Mouse (Mus musculus): ENCODE data around the gene Acad11. TPM values are rescaled to one million over a fixed set of nuclear protein-coding genes. Genes with fewer than 3 reads are reported as not detected.

The Acad11 gene
- polyA plus RNA-seq, 1 experiment from 2014 or later = 60.6 TPM

GRCm38 (mm10) chr9:104092945-104093344, 29.8 kb downstream of the Acad11 start:
- Histone ChIP-seq H3K27ac (ENCODE audit: low read depth, low read length) (no peak overlapping the region), H3K4me1 (replicated peaks; ENCODE audit: control insufficient read depth, insufficient read depth, low read length) (no peaks in the 10 kb centered on the region), H3K9ac (ENCODE audit: low read depth, low read length) (no peak overlapping the region), H3K9me3 (ENCODE audit: control insufficient read depth) (no peaks in the 10 kb centered on the region), H3K27me3 (replicated peaks; ENCODE audit: control insufficient read depth, insufficient read depth, low read length) (no peaks in the 10 kb centered on the region), H3K4me2 (replicated peaks; ENCODE audit: low read depth) (no peak overlapping the region), H3K36me3 (ENCODE audit: control insufficient read depth, insufficient read depth) (peaks cover 21% of the 10 kb centered on the region), H3K4me3 (ENCODE audit: low read depth, low read length) (no peak overlapping the region)
- ATAC-seq = no peak
- WGBS = 94% methylated on average over 5 of the region's 5 CpGs
- TF ChIP-seq CTCF (IDR thresholded peaks at IDR 0.05; ENCODE audit: low read depth) = no peak

GRCm38 (mm10) chr9:104098256-104098655, 35.1 kb downstream of the Acad11 start:
- Histone ChIP-seq H3K9ac (ENCODE audit: low read depth, low read length) (no peak overlapping the region), H3K36me3 (ENCODE audit: control insufficient read depth, insufficient read depth) (peaks cover 30% of the 10 kb centered on the region), H3K27ac (ENCODE audit: low read depth, low read length) (no peak overlapping the region), H3K4me3 (ENCODE audit: low read depth, low read length) (no peak overlapping the region), H3K4me1 (replicated peaks; ENCODE audit: control insufficient read depth, insufficient read depth, low read length) (no peaks in the 10 kb centered on the region), H3K27me3 (replicated peaks; ENCODE audit: control insufficient read depth, insufficient read depth, low read length) (no peaks in the 10 kb centered on the region), H3K4me2 (replicated peaks; ENCODE audit: low read depth) (no peak overlapping the region), H3K9me3 (ENCODE audit: control insufficient read depth) (no peaks in the 10 kb centered on the region)
- TF ChIP-seq CTCF (IDR thresholded peaks at IDR 0.05; ENCODE audit: low read depth) = no peak
- ATAC-seq = no peak
- 55% methylated on average over 5 of the region's 5 CpGs for WGBS

GRCm38 (mm10) chr9:104099060-104099459, 35.9 kb downstream of the Acad11 start:
- no peak overlapping the region for H3K4me3 ChIP-seq (ENCODE audit: low read depth, low read length)
- H3K36me3 ChIP-seq (ENCODE audit: control insufficient read depth, insufficient read depth) = peaks cover 32% of the 10 kb centered on the region
- H3K9me3 ChIP-seq (ENCODE audit: control insufficient read depth) = no peaks in the 10 kb centered on the region
- WGBS = 87% methylated on average over 11 of the region's 11 CpGs
- H3K9ac ChIP-seq (ENCODE audit: low read depth, low read length) = no peak overlapping the region
- no peak overlapping the region for H3K4me2 ChIP-seq (replicated peaks; ENCODE audit: low read depth)
- no peaks in the 10 kb centered on the region for H3K4me1 ChIP-seq (replicated peaks; ENCODE audit: control insufficient read depth, insufficient read depth, low read length)
- no peak for ATAC-seq
- H3K27me3 ChIP-seq (replicated peaks; ENCODE audit: control insufficient read depth, insufficient read depth, low read length) = no peaks in the 10 kb centered on the region
- no peak for TF ChIP-seq CTCF (IDR thresholded peaks at IDR 0.05; ENCODE audit: low read depth)
- no peak overlapping the region for H3K27ac ChIP-seq (ENCODE audit: low read depth, low read length)

DNA sequence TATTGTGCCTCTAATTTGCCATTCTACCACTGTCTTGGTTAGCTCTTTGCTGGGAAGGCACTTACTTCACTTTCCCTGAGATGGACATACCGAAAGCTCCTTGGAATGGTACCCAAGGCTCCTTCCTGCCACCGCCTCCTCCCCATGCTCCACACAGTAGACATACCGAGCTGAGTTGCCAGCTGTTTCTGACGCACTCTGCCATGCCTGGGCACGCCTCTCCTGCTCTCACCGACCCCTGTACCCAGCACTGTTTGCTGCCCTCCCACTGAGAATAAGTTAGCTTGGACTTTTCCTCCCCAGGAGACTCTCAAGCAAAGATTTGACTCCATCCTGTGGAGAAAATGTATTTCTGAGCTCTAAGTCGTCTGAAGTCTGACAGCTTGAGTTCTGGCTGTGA, 37.6 kb downstream of the Acad11 start:
- Histone ChIP-seq H3K4me3 (ENCODE audit: low read depth, low read length) (no peak overlapping the region), H3K4me1 (replicated peaks; ENCODE audit: control insufficient read depth, insufficient read depth, low read length) (no peaks in the 10 kb centered on the region), H3K9me3 (ENCODE audit: control insufficient read depth) (no peaks in the 10 kb centered on the region), H3K27ac (ENCODE audit: low read depth, low read length) (no peak overlapping the region), H3K4me2 (replicated peaks; ENCODE audit: low read depth) (no peak overlapping the region), H3K9ac (ENCODE audit: low read depth, low read length) (no peak overlapping the region), H3K27me3 (replicated peaks; ENCODE audit: control insufficient read depth, insufficient read depth, low read length) (no peaks in the 10 kb centered on the region), H3K36me3 (ENCODE audit: control insufficient read depth, insufficient read depth) (peaks cover 29% of the 10 kb centered on the region)
- 63% methylated on average over 7 of the region's 7 CpGs for WGBS
- TF ChIP-seq CTCF (IDR thresholded peaks at IDR 0.05; ENCODE audit: low read depth) = no peak
- ATAC-seq = no peak

DNA sequence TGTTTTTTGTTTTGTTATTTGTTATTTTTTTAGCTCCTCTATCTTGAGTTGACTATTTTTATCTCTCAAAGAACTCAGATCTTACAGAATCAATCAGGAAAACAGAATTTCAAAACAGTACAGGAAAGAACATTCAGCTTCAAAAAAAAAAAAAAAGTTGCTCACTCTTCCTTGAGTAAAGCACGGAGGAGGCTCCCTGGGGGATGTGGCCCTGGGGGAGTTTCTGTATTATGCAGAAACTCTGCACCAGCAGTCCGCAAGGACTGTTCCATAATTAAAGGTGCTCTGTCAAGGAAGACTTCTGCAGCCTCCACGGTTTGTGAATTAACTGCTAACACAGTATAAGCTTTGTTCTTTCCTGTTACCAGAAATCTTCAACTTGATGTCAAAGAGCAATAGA, 38.3 kb downstream of the Acad11 start:
- Histone ChIP-seq H3K27me3 (replicated peaks; ENCODE audit: control insufficient read depth, insufficient read depth, low read length) (no peaks in the 10 kb centered on the region), H3K36me3 (ENCODE audit: control insufficient read depth, insufficient read depth) (peaks cover 24% of the 10 kb centered on the region; the same call in 1 of the 2 replicates), H3K9me3 (ENCODE audit: control insufficient read depth) (no peaks in the 10 kb centered on the region), H3K4me3 (ENCODE audit: low read depth, low read length) (no peak overlapping the region), H3K4me1 (replicated peaks; ENCODE audit: control insufficient read depth, insufficient read depth, low read length) (no peaks in the 10 kb centered on the region), H3K27ac (ENCODE audit: low read depth, low read length) (no peak overlapping the region), H3K4me2 (replicated peaks; ENCODE audit: low read depth) (no peak overlapping the region), H3K9ac (ENCODE audit: low read depth, low read length) (no peak overlapping the region)
- ATAC-seq = no peak
- 61% methylated on average over 3 of the region's 3 CpGs for WGBS
- TF ChIP-seq CTCF (IDR thresholded peaks at IDR 0.05; ENCODE audit: low read depth) = no peak

GRCm38 (mm10) chr9:104102301-104102700, 39.1 kb downstream of the Acad11 start:
- Histone ChIP-seq H3K36me3 (ENCODE audit: control insufficient read depth, insufficient read depth) (peaks cover 24% of the 10 kb centered on the region; the same call in 1 of the 2 replicates), H3K4me1 (replicated peaks; ENCODE audit: control insufficient read depth, insufficient read depth, low read length) (no peaks in the 10 kb centered on the region), H3K4me3 (ENCODE audit: low read depth, low read length) (no peak overlapping the region), H3K27me3 (replicated peaks; ENCODE audit: control insufficient read depth, insufficient read depth, low read length) (no peaks in the 10 kb centered on the region), H3K27ac (ENCODE audit: low read depth, low read length) (no peak overlapping the region), H3K9me3 (ENCODE audit: control insufficient read depth) (no peaks in the 10 kb centered on the region), H3K9ac (ENCODE audit: low read depth, low read length) (no peak overlapping the region), H3K4me2 (replicated peaks; ENCODE audit: low read depth) (no peak overlapping the region)
- no peak for TF ChIP-seq CTCF (IDR thresholded peaks at IDR 0.05; ENCODE audit: low read depth)
- ATAC-seq = no peak
- WGBS = 48% methylated on average over 6 of the region's 6 CpGs

DNA sequence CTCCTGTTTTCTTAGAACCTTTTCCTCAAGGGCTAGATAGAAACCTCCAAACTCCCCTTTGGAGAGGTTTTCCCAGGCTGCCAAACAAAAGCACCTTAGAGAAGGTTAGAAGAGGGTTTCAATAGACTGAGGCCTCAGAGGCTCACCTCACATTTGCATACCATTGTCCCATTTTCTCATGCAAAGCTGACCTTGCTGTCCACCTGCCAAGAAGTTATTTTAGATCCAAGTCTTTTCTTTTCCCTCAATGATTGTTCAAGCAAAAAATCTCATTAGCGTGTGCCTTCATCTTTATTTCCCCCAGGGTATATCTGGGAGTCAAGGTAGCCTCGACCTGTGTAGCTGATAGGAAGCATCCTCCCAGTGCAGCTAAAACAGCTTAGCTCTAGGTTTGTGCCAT, 39.7 kb downstream of the Acad11 start:
- Histone ChIP-seq H3K27me3 (replicated peaks; ENCODE audit: control insufficient read depth, insufficient read depth, low read length) (no peaks in the 10 kb centered on the region), H3K4me3 (ENCODE audit: low read depth, low read length) (no peak overlapping the region)
- WGBS = 56% methylated on average over 2 of the region's 2 CpGs

More for the DNA sequence above, 39.7 kb downstream of the Acad11 start:
- Histone ChIP-seq H3K4me2 (replicated peaks; ENCODE audit: low read depth) (no peak overlapping the region), H3K27ac (ENCODE audit: low read depth, low read length) (no peak overlapping the region), H3K9ac (ENCODE audit: low read depth, low read length) (no peak overlapping the region), H3K4me1 (replicated peaks; ENCODE audit: control insufficient read depth, insufficient read depth, low read length) (no peaks in the 10 kb centered on the region), H3K36me3 (ENCODE audit: control insufficient read depth, insufficient read depth) (peaks cover 24% of the 10 kb centered on the region; the same call in 1 of the 2 replicates), H3K9me3 (ENCODE audit: control insufficient read depth) (no peaks in the 10 kb centered on the region)
- TF ChIP-seq CTCF (IDR thresholded peaks at IDR 0.05; ENCODE audit: low read depth) = no peak
- no peak for ATAC-seq

All from intestine, postnatal 0 days (tissue).